Comparison of ENCODE assay signal across 10 mouse cellular contexts in genomic region chr3:84219166-84219710, GRCm38 (mm10). TPM values are rescaled to one million over a fixed set of nuclear protein-coding genes. Genes with fewer than 3 reads are reported as not detected.
DNase-seq lines count a peak whose midpoint lies in the region; ATAC-seq lines count a peak whose summit lies in the region.
"Had no signal": no experiment of that assay in that cellular context is flagged by ENCODE, and none has a peak within 500 bp of the region (broad histone marks: within the 10 kb centered on the region; RNA-seq: fewer than 3 reads in every experiment).

No protein-coding gene starts in this region.

- no peak for ATAC-seq in forebrain, embryonic 11.5 days (replicated peaks; ENCODE audit: low FRiP score)
- 0 out of 2 replicates have a peak, but pooled peaks have one; percentile 45 for ATAC-seq in midbrain, embryonic 11.5 days (ENCODE audit: low FRiP score)
- ATAC-seq: activated CD4-positive, CD25-positive, alpha-beta regulatory T cell, adult 4 months had no signal

- H3K4me3 ChIP-seq in forebrain, embryonic 11.5 days (ENCODE audit: low read depth, low read length): peak overlapping the region; percentile 49
- H3K4me3 ChIP-seq in midbrain, embryonic 11.5 days (ENCODE audit: low read depth, low read length): peak overlapping the region; percentile 48

- H3K27ac ChIP-seq in forebrain, embryonic 11.5 days (ENCODE audit: low read depth, low read length): peak overlapping the region; percentile 43; the same call in 1 of the 2 replicates
- H3K27ac ChIP-seq in midbrain, embryonic 11.5 days (ENCODE audit: low read depth, low read length): peak overlapping the region; percentile 62
- H3K27ac ChIP-seq: liver, embryonic 14.5 days had no signal

- peak overlapping the region; percentile 65; the same call in 1 of the 2 replicates for H3K9ac ChIP-seq in forebrain, embryonic 11.5 days (ENCODE audit: low read length)
- peak overlapping the region; percentile 52 for H3K9ac ChIP-seq in midbrain, embryonic 11.5 days (ENCODE audit: low read length)
- H3K9ac ChIP-seq: liver, embryonic 14.5 days had no signal

- H3K4me2 ChIP-seq in forebrain, embryonic 11.5 days (ENCODE audit: low read depth, low read length, severe bottlenecking): peak overlapping the region; percentile 77
- peak overlapping the region; percentile 67 for H3K4me2 ChIP-seq in midbrain, embryonic 11.5 days

- DNase-seq in cerebellum, adult 9-10 months: peak; percentile 36
- no peak for DNase-seq in cerebellum, adult 11-12 months
- DNase-seq in 3T3-L1 (ENCODE audit: low read depth, low spot score): peak; percentile 47
- DNase-seq in forebrain, embryonic 11.5 days (ENCODE audit: low spot score): no peak
- DNase-seq in midbrain, embryonic 11.5 days (ENCODE audit: low spot score, missing footprints): peak; percentile 93
- no peak for DNase-seq in testis, postnatal 14 days (ENCODE audit: low spot score)
- no peak for DNase-seq in right cerebral cortex, postnatal 10 days (ENCODE audit: low spot score in 2 of 2)
- no peak for DNase-seq in left cerebral cortex, adult 11 months (ENCODE audit: low spot score)

- no peaks in the 10 kb centered on the region for H3K9me3 ChIP-seq in forebrain, embryonic 11.5 days (ENCODE audit: control insufficient read depth, low read length)
- H3K9me3 ChIP-seq in midbrain, embryonic 11.5 days (ENCODE audit: control insufficient read depth, low read length): no peaks in the 10 kb centered on the region

- no peaks in the 10 kb centered on the region for H3K27me3 ChIP-seq in forebrain, embryonic 11.5 days (ENCODE audit: control insufficient read depth, insufficient read depth, low read length)
- H3K27me3 ChIP-seq in midbrain, embryonic 11.5 days (ENCODE audit: control insufficient read depth, insufficient read depth, low read length): no peaks in the 10 kb centered on the region

- 10% methylated on average over 2 of the region's 2 CpGs for WGBS in forebrain, embryonic 11.5 days
- WGBS in midbrain, embryonic 11.5 days: 11% methylated on average over 2 of the region's 2 CpGs

- no peaks in the 10 kb centered on the region for H3K36me3 ChIP-seq in forebrain, embryonic 11.5 days (ENCODE audit: control insufficient read depth, insufficient read depth, low read length)
- no peaks in the 10 kb centered on the region for H3K36me3 ChIP-seq in midbrain, embryonic 11.5 days (ENCODE audit: control insufficient read depth, insufficient read depth, low read length)

- H3K4me1 ChIP-seq in forebrain, embryonic 11.5 days (replicated peaks; ENCODE audit: control insufficient read depth, insufficient read depth, low read length): peaks cover 13% of the 10 kb centered on the region
- H3K4me1 ChIP-seq in midbrain, embryonic 11.5 days (ENCODE audit: control insufficient read depth, insufficient read depth, low read length): peaks cover 29% of the 10 kb centered on the region

RNA-seq across cellular contexts. Expression of gene Gm6525, which starts 45.3 kb away (rescaled TPM):
- polyA plus RNA-seq in forebrain, embryonic 11.5 days (2014; fragmentation: Nextera tagmentation; extraction: Ambion mirVana): 0.43 and 1.1 TPM in 2 replicates
- polyA plus RNA-seq in midbrain, embryonic 11.5 days (2014; fragmentation: Nextera tagmentation; extraction: Ambion mirVana): 0.83 and 1.4 TPM in 2 replicates
- polyA plus RNA-seq: activated CD4-positive, CD25-positive, alpha-beta regulatory T cell, adult 4 months had no signal

Comparison
In these comparisons a context has a peak if more than half of its experiments do, and no peak if none do; other contexts are left out.
1. DNase-seq: peak in cerebellum, adult 9-10 months (single experiment), 3T3-L1 (single experiment) and midbrain, embryonic 11.5 days (single experiment); none in cerebellum, adult 11-12 months (single experiment), forebrain, embryonic 11.5 days (single experiment), testis, postnatal 14 days (single experiment), right cerebral cortex, postnatal 10 days (0 of 2) and left cerebral cortex, adult 11 months (single experiment).